Mouse (Mus musculus): ENCODE data around the gene Gm45837. TPM values are rescaled to one million over a fixed set of nuclear protein-coding genes. Genes with fewer than 3 reads are reported as not detected.
"Not testable (repeated sequence)": the region's sequence is repeated elsewhere in the genome, so short reads cannot be mapped to it uniquely, and the experiment has no call there.

Gm45837 gene
- total RNA-seq, 2 experiments from 2014 or later: not detected

DNA sequence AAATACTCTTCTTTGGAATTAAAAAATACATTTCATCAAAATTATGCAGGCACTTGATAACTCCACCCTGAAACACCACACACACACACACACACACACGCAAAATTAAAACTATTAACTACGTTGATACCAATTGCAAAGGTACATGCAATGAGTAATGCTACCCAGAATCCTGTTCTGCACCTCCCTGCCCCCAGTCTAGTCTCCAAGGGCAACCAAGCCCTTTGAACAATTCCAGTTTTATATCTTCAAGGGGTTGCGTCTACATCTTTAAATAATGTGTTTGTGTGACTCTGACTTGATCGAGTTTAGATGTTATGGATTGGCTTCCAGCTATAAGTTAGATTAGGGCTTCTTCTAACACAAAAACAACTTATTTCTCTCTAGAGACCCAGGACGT lies 124.8 kb downstream of the Gm45837 start:
- no peak for DNase-seq
- intact Hi-C loops (cut with DNase I): no loop called here

DNA sequence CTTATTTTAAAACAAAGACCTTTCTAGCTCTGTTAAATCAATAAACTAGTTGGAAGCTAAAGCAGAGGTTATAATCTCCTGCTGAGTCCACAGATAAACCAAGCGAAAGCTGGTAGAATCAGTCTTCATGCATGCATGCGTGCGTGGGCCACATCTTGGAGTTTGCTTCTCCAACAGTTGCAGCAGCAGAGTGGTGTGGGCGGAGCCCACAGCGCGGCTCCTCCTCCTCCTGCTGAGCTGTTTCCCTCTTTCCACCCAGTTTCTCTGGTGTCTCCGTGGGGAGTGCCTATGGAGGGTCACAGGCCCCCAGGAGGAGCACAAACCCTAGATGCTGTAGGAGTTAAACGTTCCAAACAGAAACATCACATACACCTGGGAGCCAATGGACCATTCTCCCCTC lies 126.9 kb downstream of the Gm45837 start:
- intact Hi-C loops (cut with DNase I): no loop called here
- no peak for DNase-seq

DNA sequence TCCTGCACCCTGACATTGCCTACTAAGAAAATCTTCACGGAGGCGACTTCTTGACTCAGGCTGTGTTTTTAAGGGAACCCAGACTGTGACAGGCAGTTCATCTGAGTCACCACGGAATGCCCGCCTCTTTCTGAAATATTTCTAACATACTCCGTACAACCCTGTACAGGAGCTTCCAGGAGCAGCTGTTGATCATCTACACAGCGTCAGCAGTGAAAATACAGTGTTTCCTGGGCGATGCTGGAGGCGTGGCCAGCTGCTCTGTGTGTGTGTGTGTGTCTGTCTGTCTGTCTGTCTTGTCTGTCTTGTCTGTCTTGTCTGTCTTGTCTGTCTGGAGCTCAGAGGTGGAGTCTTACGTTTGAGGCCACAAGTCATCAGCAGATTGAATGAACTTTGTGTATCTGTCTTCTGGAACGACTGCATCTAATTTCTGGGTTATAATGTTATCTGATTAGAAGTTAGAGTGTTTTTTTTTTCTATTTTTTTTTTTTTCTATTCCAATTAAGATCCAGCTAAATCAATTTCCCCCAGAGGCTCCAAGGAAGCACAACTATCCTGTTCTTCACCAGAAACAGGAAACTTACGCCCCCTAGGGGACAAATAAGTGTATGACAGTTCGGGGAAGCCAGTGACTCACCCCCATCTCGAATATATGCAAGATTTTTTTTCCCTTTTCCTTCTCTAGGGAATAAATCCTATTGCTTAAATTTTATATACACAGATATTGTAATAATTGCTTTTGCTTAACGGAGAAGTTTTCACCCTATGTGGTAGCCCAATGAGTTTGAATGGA lies 127.7 kb downstream of the Gm45837 start:
- intact Hi-C loops (cut with DNase I): no loop called here

DNA sequence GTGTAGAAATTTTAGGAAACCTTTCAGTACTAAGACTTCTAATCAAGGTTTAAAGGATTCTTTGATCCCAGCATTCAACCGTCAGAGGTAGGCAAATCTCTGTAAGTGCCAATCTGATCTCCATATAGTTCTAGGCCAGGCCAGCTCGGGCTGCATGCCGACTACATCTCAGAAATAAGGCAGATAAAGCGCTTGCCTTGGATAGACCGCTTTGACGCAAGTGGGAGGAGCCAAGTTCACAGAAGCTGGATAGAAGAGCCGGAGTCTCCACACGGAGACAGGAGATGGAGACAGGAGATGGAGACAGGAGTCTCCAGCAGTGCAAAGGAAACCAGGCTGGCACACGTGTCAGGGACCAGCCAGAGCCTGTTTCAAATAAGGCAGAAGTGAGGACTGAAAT lies 129.1 kb downstream of the Gm45837 start:
- intact Hi-C loops (cut with DNase I): loop anchor here (2.0 to 5.0 kb wide), 2 partner anchors 37 to 112 kb away; no protein-coding TSS in a partner anchor
- DNase-seq: no peak

More for the DNA sequence above, 127.7 kb downstream of the Gm45837 start:
- DNase-seq: peak in 1 of 2 experiments; percentile 39

DNA sequence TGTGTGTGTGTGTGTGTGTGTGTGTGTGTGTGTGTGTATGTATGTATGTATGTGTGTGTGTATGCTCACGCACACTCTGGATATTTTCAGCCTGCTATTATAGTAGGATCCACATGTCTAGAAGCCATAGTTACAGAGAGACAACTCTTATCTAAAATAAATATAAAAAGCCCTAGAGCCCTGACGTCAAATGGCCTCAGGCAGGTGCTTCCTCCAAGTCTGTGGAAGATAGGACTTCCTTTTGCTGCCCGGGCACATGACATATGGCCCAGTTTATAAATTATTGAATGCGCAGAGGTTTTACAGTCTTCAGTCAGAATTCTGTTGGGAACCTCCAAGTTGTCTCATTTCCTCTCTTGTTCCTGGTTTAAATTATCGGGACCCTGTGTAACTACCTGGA lies 130.0 kb downstream of the Gm45837 start:
- intact Hi-C loops (cut with DNase I): loop anchor here (1.0 to 5.0 kb wide), 4 partner anchors 38 to 127 kb away; no protein-coding TSS in a partner anchor
- no peak for DNase-seq

DNA sequence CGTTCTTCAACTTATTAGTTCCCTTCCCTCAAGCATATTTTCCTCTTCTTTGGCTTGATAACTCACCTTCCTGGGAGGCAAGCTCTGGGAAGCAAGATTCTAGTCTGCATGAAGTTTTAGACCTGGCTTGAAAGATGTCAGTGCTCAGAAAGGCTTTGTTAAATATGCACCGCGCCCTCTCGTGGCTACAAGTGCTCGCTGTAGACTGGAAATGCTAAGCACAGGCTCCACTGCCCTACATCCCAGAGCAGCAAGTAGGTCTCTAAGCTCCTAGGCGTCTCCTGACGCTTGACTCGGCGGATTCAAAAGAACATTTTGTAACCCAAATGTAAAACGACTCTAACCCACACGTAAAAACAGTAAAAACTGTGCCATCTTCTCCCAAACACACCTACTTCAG lies 130.4 kb downstream of the Gm45837 start:
- peak; percentile 56 to 74 for DNase-seq
- intact Hi-C loops (cut with DNase I): loop anchor here (1.0 to 5.0 kb wide), 4 partner anchors 38 to 128 kb away; no protein-coding TSS in a partner anchor

DNA sequence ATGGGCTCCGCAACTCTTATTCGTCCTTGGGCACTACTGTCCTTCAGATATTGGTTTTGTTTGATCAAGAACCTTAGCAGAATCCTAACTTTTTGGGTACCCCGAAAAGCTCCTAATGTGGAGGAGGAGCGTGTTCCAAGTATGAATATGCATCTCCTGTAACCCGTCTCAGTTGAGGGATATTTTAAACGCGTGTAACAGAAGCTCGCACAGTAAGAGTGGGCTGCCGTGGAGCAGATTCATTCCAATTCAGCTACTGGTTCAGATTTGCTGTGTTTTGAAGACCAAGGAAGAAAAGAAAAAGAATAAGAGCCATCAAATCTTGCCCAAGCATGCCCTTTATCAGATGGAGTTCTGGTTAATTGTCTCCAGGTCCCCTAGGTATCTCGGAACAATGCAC lies 131.0 kb downstream of the Gm45837 start:
- intact Hi-C loops (cut with DNase I): loop anchor here (1.0 to 5.0 kb wide), 4 partner anchors 39 to 128 kb away; no protein-coding TSS in a partner anchor

DNA sequence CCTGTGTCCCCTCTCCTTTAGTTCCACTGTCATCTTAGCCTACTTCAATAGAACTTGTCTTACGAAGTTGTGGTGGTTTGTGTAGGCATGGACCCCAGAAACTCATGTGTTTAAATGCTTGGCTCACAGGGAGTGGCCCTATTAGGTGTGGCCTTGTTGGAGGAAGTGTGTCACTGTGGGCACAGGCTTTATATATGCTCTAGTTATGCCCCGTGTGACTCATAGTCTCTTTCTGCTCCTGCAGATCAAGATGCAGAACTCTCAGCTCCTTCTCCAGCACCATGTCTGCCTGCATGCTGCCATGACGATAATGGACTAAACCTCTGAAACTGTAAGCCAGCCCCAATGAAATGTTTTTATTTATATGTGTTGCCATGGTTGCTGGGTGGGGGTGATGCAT lies 137.0 kb downstream of the Gm45837 start:
- intact Hi-C loops (cut with DNase I): no loop called here
- no peak for DNase-seq

More for the DNA sequence above, 131.0 kb downstream of the Gm45837 start:
- no peak for DNase-seq

DNA sequence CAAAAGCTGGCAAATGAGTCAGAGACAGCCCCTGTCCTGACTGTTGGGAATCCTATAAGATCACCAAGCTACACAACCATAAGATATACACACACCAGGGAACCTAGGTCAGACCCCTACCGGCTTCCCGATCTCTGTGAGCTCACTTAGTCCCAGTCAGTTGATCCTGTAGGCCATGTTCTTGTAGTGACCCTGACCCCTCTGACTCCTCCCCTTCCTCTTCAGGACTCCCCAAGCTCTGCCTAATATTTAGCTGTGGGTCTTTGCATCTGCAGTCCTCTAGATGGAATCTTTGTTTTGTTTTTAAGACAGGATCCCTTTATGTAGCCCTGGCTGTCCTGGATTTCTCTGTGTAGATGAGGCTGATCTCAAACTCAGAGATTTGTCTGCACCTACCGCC lies 138.6 kb downstream of the Gm45837 start:
- no peak for DNase-seq
- intact Hi-C loops (cut with DNase I): no loop called here

DNA sequence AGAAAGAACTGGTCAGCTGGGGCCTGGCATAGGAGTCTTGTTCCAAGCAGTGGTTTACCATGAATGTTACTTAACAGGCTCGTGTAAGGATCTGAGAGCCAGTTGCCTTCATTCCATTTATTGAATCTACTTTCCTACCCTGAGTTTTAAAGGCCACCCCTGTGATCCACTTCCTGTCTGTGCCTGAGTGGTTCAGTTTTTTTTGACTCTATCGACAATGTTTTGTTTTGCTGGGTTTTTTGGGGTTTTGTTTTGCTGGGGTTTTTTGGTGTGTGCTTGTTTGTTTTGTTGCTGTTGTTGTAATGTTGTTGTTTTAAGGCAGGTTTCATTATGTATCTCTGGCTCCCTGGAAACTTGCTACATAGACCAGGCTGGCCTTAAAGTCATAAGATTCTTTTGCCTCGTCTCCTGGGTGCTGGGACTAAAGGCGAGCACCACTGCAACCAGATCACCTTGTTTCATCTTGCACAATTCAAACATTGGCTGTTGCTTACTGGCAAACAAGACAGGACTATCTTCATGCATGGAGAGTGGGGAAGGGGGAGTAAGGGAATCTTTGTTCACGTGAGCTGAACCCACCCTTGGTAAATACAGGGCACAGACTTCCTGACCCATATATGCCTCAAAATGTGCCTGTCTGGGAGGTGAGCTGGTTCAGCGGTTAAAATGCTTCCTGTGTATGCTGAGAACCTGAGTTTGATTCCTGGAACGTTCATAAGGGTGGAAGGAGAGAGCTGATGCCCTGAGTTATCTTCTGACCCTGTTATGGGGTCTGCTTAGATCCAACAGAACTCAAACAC lies 140.2 kb downstream of the Gm45837 start:
- intact Hi-C loops (cut with DNase I): no loop called here
- DNase-seq: no peak

DNA sequence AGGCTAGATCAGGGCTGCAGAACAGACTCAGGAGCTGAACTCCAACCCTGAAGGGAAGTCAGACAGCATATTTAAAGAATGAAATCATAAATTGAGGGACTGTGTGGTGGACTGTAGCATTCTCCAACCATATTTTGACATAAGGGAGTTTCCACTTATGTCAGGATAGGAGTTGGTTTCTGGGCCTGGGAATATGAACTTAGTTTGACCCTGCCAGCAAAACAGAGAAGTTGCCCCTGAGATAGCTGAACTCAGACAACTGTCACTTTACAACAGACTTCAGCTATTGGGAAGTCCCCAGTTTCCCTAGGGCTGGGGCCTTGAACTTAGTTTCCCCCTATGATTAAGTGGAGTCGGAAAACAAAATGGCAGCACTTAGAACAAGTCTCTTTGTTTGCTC lies 140.8 kb downstream of the Gm45837 start:
- no peak for DNase-seq
- intact Hi-C loops (cut with DNase I): no loop called here

DNA sequence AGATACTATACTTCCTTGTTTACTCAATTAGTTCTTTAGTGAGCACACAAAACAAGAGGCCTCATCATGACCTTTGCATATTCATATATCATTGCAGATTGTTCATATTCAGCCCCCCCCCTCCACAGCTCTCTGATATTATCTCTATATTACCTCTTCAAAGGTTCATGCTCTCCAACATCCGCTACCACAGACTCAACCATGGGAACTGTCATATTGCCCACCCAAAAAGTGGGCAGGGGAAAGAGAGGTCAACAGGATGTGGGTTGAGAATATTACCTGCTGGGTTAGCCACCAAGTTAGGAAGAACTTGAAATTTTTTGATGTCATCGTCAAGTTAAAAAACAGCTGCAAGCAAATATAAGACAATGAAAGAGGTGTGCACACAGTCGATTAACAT lies 144.8 kb downstream of the Gm45837 start:
- DNase-seq; intact Hi-C loops (cut with DNase I): not testable (repeated sequence)

DNA sequence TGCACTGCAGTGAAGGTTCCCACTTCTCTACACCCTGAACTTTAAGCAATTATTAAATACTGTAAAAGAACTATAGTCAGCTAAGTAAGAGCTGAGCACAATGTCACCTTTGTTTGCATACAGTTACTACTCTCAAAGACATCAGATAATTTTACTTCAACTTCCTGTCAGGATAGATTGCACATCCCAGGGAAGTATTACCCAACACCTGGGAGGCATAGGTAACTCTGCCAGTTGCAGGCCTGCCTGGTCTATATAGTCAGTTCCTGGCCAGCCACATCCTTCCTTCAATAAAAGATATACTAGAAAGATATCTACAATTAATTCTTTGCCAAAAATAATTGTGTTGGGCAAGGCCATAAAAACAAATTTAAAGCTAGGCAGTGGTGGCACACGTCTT lies 146.7 kb downstream of the Gm45837 start:
- intact Hi-C loops (cut with DNase I): loop anchor here (1.0 kb wide), 1 partner anchor 26 kb away; no protein-coding TSS in a partner anchor
- DNase-seq: no peak

DNA sequence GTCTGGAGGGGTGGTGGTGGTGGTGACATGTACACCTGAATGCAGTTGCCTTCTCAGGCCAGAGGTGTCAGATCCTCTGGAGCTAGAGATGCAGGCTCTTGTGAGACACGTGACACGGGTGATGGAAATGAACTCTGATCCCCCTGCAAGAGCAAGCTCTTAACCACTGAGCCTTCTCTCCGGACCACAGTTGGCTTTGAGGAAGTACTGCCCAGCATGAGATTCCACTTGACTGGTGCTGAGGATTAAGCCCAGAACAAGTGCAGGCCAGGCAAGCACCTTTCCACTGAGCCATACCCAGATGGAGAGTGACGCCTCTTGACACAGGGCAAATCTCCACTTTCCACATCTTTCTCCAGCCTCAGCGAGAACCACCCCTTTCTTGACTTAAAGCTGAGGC lies 148.7 kb downstream of the Gm45837 start:
- intact Hi-C loops (cut with DNase I); DNase-seq: not testable (repeated sequence)

Small RNA genes within 50 kb of the gene (microRNA-seq; reads per million reads assigned to microRNA genes)
- 31,626 to 62,401 reads per million in 2 experiments for gene Mir139 (ENCODE audit: borderline number of aligned reads in 2 of 2)

Other genes starting within 250 kb of the Gm45837 start
- 10 to 100 TPM in 1 of 2 experiments, 1 to 10 TPM in 1; 8.6 to 12.7 TPM for gene Atg16l2, start 108.6 kb upstream of the Gm45837 start, total RNA-seq (2021)
- 10 to 100 TPM; 48.3 to 61.3 TPM for gene Stard10, start 93.8 kb upstream of the Gm45837 start, total RNA-seq (2021)
- 10 to 100 TPM; 28.7 to 33.9 TPM for gene Arap1, start 62.8 kb upstream of the Gm45837 start, total RNA-seq (2021)
- gene Pde2a, start 10.8 kb downstream of the Gm45837 start, total RNA-seq (2021): 10 to 100 TPM; 51.8 to 74.3 TPM
- gene Art2b, start 174.7 kb downstream of the Gm45837 start, total RNA-seq (2021): not detected

Data from heart, postnatal 36 days (tissue).